Mouse (Mus musculus) MN1 (cell line): ENCODE data around the gene Axdnd1.

Experiments used
- DNase-seq: peaks from one replicate; pipeline ENCODE4 v3.0.0-alpha.2; 2016; ENCODE audit warnings: low spot score

The Axdnd1 gene

GRCm38 (mm10) chr1:156420671-156421297 is at the start of gene Axdnd1:
Gene Axdnd1 (minus strand): TSS chr1:156421159.
- DNase-seq, result peak; percentile 91

GRCm38 (mm10) chr1:156470557-156470956 is 49.6 kb upstream of the Axdnd1 start:
- no peak for DNase-seq

GRCm38 (mm10) chr1:156468576-156468975 is 47.6 kb upstream of the Axdnd1 start:
- DNase-seq, result no peak

GRCm38 (mm10) chr1:156467655-156468255 is 46.8 kb upstream of the Axdnd1 start:
- DNase-seq, result no peak

GRCm38 (mm10) chr1:156464963-156465362 is 44.0 kb upstream of the Axdnd1 start:
- DNase-seq, result no peak

- DNase-seq, result no peak
Measured at GRCm38 (mm10) chr1:156463981-156464853, 43.3 kb upstream of the Axdnd1 start.

GRCm38 (mm10) chr1:156462273-156462991 is 41.5 kb upstream of the Axdnd1 start:
- no peak for DNase-seq

- DNase-seq, result no peak
Measured at GRCm38 (mm10) chr1:156461036-156461435, 40.1 kb upstream of the Axdnd1 start.

- DNase-seq, result no peak
Measured at GRCm38 (mm10) chr1:156460216-156460615, 39.3 kb upstream of the Axdnd1 start.

- no peak for DNase-seq
Measured at GRCm38 (mm10) chr1:156459690-156460089, 38.7 kb upstream of the Axdnd1 start.

- no peak for DNase-seq
Measured at GRCm38 (mm10) chr1:156458391-156459060, 37.6 kb upstream of the Axdnd1 start.

- no peak for DNase-seq
Measured at GRCm38 (mm10) chr1:156455005-156455758, 34.2 kb upstream of the Axdnd1 start.

GRCm38 (mm10) chr1:156454384-156454783 is 33.4 kb upstream of the Axdnd1 start:
- DNase-seq, result no peak

- DNase-seq, result no peak
Measured at GRCm38 (mm10) chr1:156453876-156454275, 32.9 kb upstream of the Axdnd1 start.

GRCm38 (mm10) chr1:156450478-156450877 is 29.5 kb upstream of the Axdnd1 start:
- no peak for DNase-seq

- no peak for DNase-seq
Measured at GRCm38 (mm10) chr1:156449691-156450090, 28.7 kb upstream of the Axdnd1 start.

- DNase-seq, result no peak
Measured at GRCm38 (mm10) chr1:156449089-156449488, 28.1 kb upstream of the Axdnd1 start.

GRCm38 (mm10) chr1:156445049-156445448 is 24.1 kb upstream of the Axdnd1 start:
- peak; percentile 29 for DNase-seq

- DNase-seq, result no peak
Measured at GRCm38 (mm10) chr1:156442776-156443175, 21.8 kb upstream of the Axdnd1 start.

- DNase-seq, result no peak
Measured at GRCm38 (mm10) chr1:156442266-156442665, 21.3 kb upstream of the Axdnd1 start.

- no peak for DNase-seq
Measured at GRCm38 (mm10) chr1:156437726-156438125, 16.8 kb upstream of the Axdnd1 start.
